Mouse (Mus musculus): ENCODE measurements at regions not wholly inside any gene's neighbourhood (a gene's known extent, or its start where the extent isn't known, plus 50 kb on each side); places are given as distances from the start of the nearest gene placed in this dataset.

DNA sequence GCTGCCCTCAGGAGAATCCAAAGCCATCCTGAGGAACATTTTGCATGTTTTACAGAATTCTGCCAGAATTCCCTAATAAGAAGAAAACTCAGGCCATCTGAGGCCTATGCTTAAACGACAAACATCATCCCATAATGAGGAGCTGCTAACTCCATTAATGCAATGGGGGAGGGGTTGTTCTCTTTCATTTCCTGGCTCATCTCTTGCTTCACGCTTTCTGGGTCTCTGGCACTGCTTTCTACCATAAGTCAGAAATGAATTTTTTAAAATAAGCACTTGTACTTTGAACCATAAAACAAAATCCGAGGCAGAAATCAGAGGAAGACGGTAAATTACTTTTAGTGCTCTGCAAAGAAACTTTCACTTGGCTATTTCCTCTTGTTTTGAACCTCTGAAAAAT, 600.0 kb downstream of the Ttll7 start:
- 56% methylated on average over 4 of the region's 4 CpGs for WGBS
- no peak for ATAC-seq (ENCODE audit: insufficient number of reproducible peaks, insufficient read depth, low FRiP score, low TSS enrichment, low read depth)
- Histone ChIP-seq H3K4me1 (0 out of 2 replicates have a peak, but pooled peaks cover 3% of the 10 kb centered on the region), H3K9me3 (no peaks in the 10 kb centered on the region), H3K4me3 (no peak overlapping the region), H3K27me3 (no peaks in the 10 kb centered on the region), H3K4me2 (no peak overlapping the region), H3K27ac (0 out of 2 replicates have a peak overlapping the region, but pooled peaks have one; percentile 7), H3K36me3 (no peaks in the 10 kb centered on the region), H3K9ac (no peak overlapping the region)

DNA sequence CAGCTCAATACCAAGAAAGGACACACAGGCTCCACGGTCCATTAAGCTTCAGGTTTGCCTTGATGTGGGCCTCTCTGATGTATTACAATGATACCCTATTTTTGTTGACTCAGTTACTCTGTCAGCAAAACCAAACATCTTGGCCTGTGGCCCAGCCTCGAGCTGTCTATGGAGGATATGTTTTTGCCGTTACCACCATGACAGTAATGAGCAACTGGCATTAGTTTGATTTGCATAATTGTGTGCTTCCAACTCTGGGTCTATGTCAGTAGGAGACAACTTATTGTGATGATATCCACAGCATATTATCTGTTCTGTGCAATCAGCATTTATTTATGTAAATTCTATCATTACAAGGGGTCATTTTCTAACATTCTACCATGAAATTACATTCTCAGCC, 603.2 kb downstream of the Ttll7 start:
- Histone ChIP-seq H3K9me3 (no peaks in the 10 kb centered on the region), H3K4me1 (peaks cover 20% of the 10 kb centered on the region), H3K4me2 (no peak overlapping the region), H3K27me3 (no peaks in the 10 kb centered on the region), H3K36me3 (no peaks in the 10 kb centered on the region), H3K9ac (no peak overlapping the region), H3K27ac (no peak overlapping the region), H3K4me3 (no peak overlapping the region)
- ATAC-seq (ENCODE audit: insufficient number of reproducible peaks, insufficient read depth, low FRiP score, low TSS enrichment, low read depth) = no peak
- WGBS = 64% methylated on average over 3 of the region's 3 CpGs

- no peaks in the 10 kb centered on the region for H3K36me3 ChIP-seq
- 64% methylated on average over 4 of the region's 4 CpGs for WGBS
- no peak overlapping the region for H3K4me2 ChIP-seq
- no peak for ATAC-seq (ENCODE audit: insufficient number of reproducible peaks, insufficient read depth, low FRiP score, low TSS enrichment, low read depth)
- no peak overlapping the region for H3K9ac ChIP-seq
- H3K27me3 ChIP-seq = no peaks in the 10 kb centered on the region
- H3K4me1 ChIP-seq = peaks cover 20% of the 10 kb centered on the region
- H3K27ac ChIP-seq = no peak overlapping the region
- no peaks in the 10 kb centered on the region for H3K9me3 ChIP-seq
- no peak overlapping the region for H3K4me3 ChIP-seq
These were observed 604.1 kb downstream of the Ttll7 start for GRCm38 (mm10) chr3:147456294-147456693.

DNA sequence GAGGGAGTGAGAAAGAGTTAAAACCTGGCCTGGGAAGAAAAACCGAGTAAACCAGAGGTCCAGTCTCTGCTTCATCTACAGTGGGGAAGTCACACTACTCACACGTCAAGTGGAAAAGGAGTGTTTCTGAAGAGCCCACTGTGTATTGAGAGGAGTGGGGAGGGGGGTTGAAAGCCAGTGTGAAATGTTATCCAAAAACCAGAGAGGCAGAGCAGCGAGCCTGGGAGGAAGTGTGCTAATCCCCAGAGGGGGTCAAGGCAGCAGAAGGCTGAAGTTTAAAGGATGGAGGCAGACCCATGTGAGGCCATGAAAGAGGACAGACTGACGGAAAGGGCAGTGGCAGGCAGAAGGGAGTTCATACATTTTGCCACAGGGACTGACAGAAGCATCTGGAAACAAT, 605.9 kb downstream of the Ttll7 start:
- 5% methylated on average over 4 of the region's 4 CpGs for WGBS
- no peaks in the 10 kb centered on the region for H3K9me3 ChIP-seq
- H3K27ac ChIP-seq = no peak overlapping the region
- no peaks in the 10 kb centered on the region for H3K36me3 ChIP-seq
- peaks cover 20% of the 10 kb centered on the region for H3K4me1 ChIP-seq
- ATAC-seq (ENCODE audit: insufficient number of reproducible peaks, insufficient read depth, low FRiP score, low TSS enrichment, low read depth) = no peak
- H3K4me3 ChIP-seq = no peak overlapping the region
- H3K4me2 ChIP-seq = peak overlapping the region; percentile 3; the same call in 1 of the 2 replicates
- no peaks in the 10 kb centered on the region for H3K27me3 ChIP-seq
- H3K9ac ChIP-seq = no peak overlapping the region

DNA sequence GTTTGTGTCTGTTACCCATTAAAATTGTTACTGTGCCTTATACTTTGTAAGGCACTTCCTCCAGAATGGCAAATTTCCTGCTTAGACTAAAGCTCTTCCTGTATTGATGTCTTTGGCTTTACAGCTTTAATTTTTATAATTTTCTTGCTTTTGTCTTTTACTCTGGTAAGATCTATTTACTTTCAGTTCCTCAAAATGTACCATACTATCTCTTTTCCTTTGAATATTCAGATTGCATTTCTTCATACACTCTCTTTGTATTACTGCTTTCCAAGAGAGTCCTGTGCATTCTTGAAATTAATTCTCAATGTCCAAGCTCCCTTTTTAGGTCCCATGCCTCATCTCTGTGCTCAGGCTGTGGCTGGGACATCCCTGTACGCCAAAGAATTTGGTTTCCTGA, 627.7 kb downstream of the Ttll7 start:
- H3K4me2 ChIP-seq = no peak overlapping the region
- H3K9ac ChIP-seq = no peak overlapping the region
- H3K36me3 ChIP-seq = no peaks in the 10 kb centered on the region
- no peak overlapping the region for H3K27ac ChIP-seq
- H3K9me3 ChIP-seq = no peaks in the 10 kb centered on the region
- 84% methylated on average over 1 of the region's 1 CpGs for WGBS
- no peak for ATAC-seq (ENCODE audit: insufficient number of reproducible peaks, insufficient read depth, low FRiP score, low TSS enrichment, low read depth)
- H3K27me3 ChIP-seq = no peaks in the 10 kb centered on the region
- H3K4me3 ChIP-seq = no peak overlapping the region
- H3K4me1 ChIP-seq = no peaks in the 10 kb centered on the region
